Mouse (Mus musculus) midbrain, embryonic 10.5 days (tissue): ENCODE data around the gene Naa38. TPM values are rescaled to one million over a fixed set of nuclear protein-coding genes. Genes with fewer than 3 reads are reported as not detected.
"Not testable (repeated sequence)": the region's sequence is repeated elsewhere in the genome, so short reads cannot be mapped to it uniquely, and the experiment has no call there.

Experiments
- DNase-seq: peaks from one replicate; pipeline ENCODE4 v3.0.0-alpha.2; 2017; ENCODE audit warnings: low spot score
- H3K27ac ChIP-seq: fragments of 300-500 bp; sonication (generic); replicated peaks from 2 replicates; pipeline ENCODE4 v1.5.1; 2016; ENCODE audit warnings: mild to moderate bottlenecking
- H3K27me3 ChIP-seq: fragments of 300-500 bp; sonication (generic); 2 replicates; pipeline ENCODE4 v1.6.1; 2016; ENCODE audit warnings: low read depth, mild to moderate bottlenecking; ENCODE audit not compliant: poor library complexity, severe bottlenecking
- H3K36me3 ChIP-seq: fragments of 300-500 bp; sonication (generic); 2 replicates; pipeline ENCODE4 v1.6.1; 2016; ENCODE audit warnings: mild to moderate bottlenecking, moderate library complexity
- H3K4me1 ChIP-seq: fragments of 300-500 bp; sonication (generic); 2 replicates; pipeline ENCODE4 v1.6.1; 2016
- H3K4me3 ChIP-seq: fragments of 300-500 bp; sonication (generic); 2 replicates; pipeline ENCODE4 v1.5.1; 2016; ENCODE audit warnings: mild to moderate bottlenecking, moderate library complexity
- H3K9me3 ChIP-seq: fragments of 300-500 bp; sonication (generic); replicated peaks from 2 replicates; pipeline ENCODE4 v1.6.1; 2016; ENCODE audit warnings: mild to moderate bottlenecking
- WGBS: fragments of 180-500 bp; shearing (Covaris S2); methylation state at CpG from one replicate; pipeline ENCODE4 v1.1.7; 2016; 5-methylcytosine and 5-hydroxymethylcytosine counted together
- polyA plus RNA-seq: library from polyadenylated mRNA; unstranded; fragments of >200 nt; fragmentation: Nextera tagmentation; extraction: Ambion mirVana; gene quantifications from 2 replicates; pipeline ENCODE4 v1.2.1, GENCODE M21; 2016

Gene Naa38
- polyA plus RNA-seq, 1 experiment from 2014 or later = 146 TPM

DNA sequence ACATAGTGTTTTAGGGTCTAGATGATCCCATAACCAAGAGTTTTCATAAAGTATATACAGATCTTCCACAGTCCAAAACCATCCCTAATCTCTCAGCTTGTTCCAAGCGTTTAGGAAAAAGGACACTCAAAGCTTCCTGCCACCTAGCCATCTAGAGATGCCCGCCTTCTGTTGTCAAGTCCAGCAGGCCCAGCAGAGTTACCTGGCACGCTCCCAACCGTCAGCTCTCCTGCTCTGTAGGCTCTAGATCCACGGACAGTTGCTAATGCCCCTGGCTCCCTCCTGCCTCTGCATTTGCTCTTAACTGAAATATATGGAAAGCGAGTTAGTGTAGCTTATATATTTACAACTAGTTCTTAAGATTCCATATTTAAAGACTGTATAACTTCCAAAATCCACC is 13.9 kb upstream of the Naa38 start:
- no peaks in the 10 kb centered on the region for H3K4me1 ChIP-seq
- H3K27me3 ChIP-seq = no peaks in the 10 kb centered on the region
- peaks cover 21% of the 10 kb centered on the region for H3K36me3 ChIP-seq
- 81% methylated on average over 6 of the region's 6 CpGs for WGBS
- no peak overlapping the region for H3K27ac ChIP-seq
- H3K4me3 ChIP-seq = no peak overlapping the region
- no peaks in the 10 kb centered on the region for H3K9me3 ChIP-seq
- no peak for DNase-seq

GRCm38 (mm10) chr11:69382478-69383105 is 12.7 kb upstream of the Naa38 start:
- H3K4me1 ChIP-seq = no peaks in the 10 kb centered on the region
- H3K9me3 ChIP-seq = no peaks in the 10 kb centered on the region
- no peaks in the 10 kb centered on the region for H3K27me3 ChIP-seq
- no peak overlapping the region for H3K27ac ChIP-seq
- DNase-seq = no peak
- no peak overlapping the region for H3K4me3 ChIP-seq
- WGBS = 78% methylated on average over 10 of the region's 10 CpGs
- H3K36me3 ChIP-seq = peaks cover 14% of the 10 kb centered on the region

DNA sequence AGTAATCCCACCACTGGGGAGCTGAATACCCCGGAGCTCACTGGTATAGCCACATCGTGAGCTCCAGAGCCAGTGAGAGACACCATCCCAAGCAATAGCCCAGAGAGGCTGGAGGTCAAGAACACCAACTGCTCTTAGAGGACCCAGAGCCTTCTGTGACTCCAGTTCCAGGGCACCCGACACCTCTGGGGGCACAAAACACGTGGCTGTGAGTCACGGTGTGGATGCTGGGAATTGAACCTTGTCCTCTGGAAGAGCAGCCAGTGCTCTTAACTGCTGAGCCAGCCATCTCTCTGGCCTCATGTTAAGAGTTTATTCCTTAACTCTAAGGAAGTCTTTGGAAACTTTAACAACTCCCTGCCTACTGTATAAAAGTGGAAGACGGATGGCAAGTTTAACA is 10.3 kb upstream of the Naa38 start:
- Histone ChIP-seq H3K36me3 (no peaks in the 10 kb centered on the region), H3K27ac (no peak overlapping the region), H3K4me3 (no peak overlapping the region), H3K4me1 (peaks cover 5% of the 10 kb centered on the region), H3K27me3 (no peaks in the 10 kb centered on the region), H3K9me3 (no peaks in the 10 kb centered on the region)
- no peak for DNase-seq
- 91% methylated on average over 6 of the region's 6 CpGs for WGBS

- H3K27ac ChIP-seq = no peak overlapping the region
- no peak for DNase-seq
- no peaks in the 10 kb centered on the region for H3K27me3 ChIP-seq
- H3K4me3 ChIP-seq = no peak overlapping the region
- no peaks in the 10 kb centered on the region for H3K9me3 ChIP-seq
- WGBS = 87% methylated on average over 7 of the region's 7 CpGs
- 0 out of 2 replicates have a peak, but pooled peaks cover 4% of the 10 kb centered on the region for H3K36me3 ChIP-seq
- H3K4me1 ChIP-seq = peaks cover 8% of the 10 kb centered on the region
Observed at GRCm38 (mm10) chr11:69386758-69387157, 8.5 kb upstream of the Naa38 start.

DNA sequence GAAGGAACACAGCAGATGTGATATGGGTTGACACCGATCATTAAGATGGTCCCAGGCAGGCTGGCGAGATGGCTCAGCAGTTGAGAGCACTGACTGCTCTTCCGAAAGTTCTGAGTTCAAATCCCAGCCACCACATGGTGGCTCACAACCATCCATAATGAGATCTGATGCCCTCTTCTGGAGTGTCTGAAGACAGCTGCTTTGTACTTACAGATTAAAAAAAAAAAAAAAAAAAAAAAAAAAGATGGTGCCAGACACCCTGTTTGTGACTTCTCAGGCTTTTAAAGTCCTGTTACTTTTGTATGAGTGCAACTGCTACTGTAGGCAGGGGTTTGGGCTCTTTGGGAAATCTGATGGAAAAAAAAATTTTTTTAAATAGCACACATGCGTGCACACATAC is 6.6 kb upstream of the Naa38 start:
- Histone ChIP-seq H3K27me3 (no peaks in the 10 kb centered on the region), H3K4me1 (peaks cover 8% of the 10 kb centered on the region), H3K4me3 (no peak overlapping the region), H3K9me3 (no peaks in the 10 kb centered on the region), H3K36me3 (peaks cover 10% of the 10 kb centered on the region), H3K27ac (no peak overlapping the region)
- no peak for DNase-seq
- 95% methylated on average over 4 of the region's 4 CpGs for WGBS

GRCm38 (mm10) chr11:69389531-69390399 is 5.5 kb upstream of the Naa38 start:
- peaks cover 15% of the 10 kb centered on the region for H3K4me1 ChIP-seq
- H3K9me3 ChIP-seq = no peaks in the 10 kb centered on the region
- H3K27me3 ChIP-seq = no peaks in the 10 kb centered on the region
- H3K4me3 ChIP-seq = no peak overlapping the region
- 74% methylated on average over 14 of the region's 14 CpGs for WGBS
- peak overlapping the region; percentile 17; the same call in 1 of the 2 replicates for H3K27ac ChIP-seq
- no peak for DNase-seq
- H3K36me3 ChIP-seq = peaks cover 10% of the 10 kb centered on the region

GRCm38 (mm10) chr11:69390400-69391034 is 4.8 kb upstream of the Naa38 start:
- Histone ChIP-seq H3K36me3 (peaks cover 10% of the 10 kb centered on the region), H3K9me3 (no peaks in the 10 kb centered on the region), H3K27me3 (no peaks in the 10 kb centered on the region), H3K27ac (no peak overlapping the region), H3K4me3 (no peak overlapping the region), H3K4me1 (peaks cover 15% of the 10 kb centered on the region)
- 52% methylated on average over 10 of the region's 10 CpGs for WGBS
- DNase-seq = peak; percentile 55

DNA sequence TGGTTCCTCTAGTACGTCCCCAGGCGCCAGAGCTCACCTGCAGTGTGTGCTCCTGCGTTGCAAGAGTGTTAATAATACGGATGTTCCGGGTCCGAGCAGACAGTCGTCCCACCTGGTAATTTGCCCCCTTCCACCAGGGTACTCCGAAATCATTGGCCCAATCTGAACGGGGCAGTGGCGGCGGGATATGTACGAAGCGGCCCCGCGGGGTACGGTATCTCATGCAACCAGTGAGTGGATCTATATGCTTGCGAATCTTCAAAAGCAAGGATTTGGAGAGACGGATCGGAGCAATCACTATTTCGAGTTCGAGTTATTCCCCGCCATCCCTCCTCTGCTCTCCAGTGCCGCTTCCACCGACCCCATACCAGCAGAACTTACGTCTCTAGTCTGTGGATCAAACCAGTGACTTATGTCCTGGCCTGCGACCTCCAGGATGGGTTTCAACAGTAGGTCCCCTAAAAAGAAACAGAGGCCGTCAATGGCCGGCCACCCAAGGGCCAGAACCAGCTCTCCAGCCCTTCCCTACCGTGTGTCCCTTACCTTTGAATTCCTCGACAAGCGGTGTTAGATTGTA is 608 bp upstream of the Naa38 start:
- WGBS = 2% methylated on average over 31 of the region's 31 CpGs
- Histone ChIP-seq H3K4me3 (peak overlapping the region; percentile 63), H3K4me1 (peaks cover 51% of the 10 kb centered on the region), H3K36me3 (peaks cover 16% of the 10 kb centered on the region), H3K27ac (peak overlapping the region; percentile 99)
- DNase-seq = peak; percentile 44
- not testable (repeated sequence) for H3K27me3 ChIP-seq, H3K9me3 ChIP-seq

DNA sequence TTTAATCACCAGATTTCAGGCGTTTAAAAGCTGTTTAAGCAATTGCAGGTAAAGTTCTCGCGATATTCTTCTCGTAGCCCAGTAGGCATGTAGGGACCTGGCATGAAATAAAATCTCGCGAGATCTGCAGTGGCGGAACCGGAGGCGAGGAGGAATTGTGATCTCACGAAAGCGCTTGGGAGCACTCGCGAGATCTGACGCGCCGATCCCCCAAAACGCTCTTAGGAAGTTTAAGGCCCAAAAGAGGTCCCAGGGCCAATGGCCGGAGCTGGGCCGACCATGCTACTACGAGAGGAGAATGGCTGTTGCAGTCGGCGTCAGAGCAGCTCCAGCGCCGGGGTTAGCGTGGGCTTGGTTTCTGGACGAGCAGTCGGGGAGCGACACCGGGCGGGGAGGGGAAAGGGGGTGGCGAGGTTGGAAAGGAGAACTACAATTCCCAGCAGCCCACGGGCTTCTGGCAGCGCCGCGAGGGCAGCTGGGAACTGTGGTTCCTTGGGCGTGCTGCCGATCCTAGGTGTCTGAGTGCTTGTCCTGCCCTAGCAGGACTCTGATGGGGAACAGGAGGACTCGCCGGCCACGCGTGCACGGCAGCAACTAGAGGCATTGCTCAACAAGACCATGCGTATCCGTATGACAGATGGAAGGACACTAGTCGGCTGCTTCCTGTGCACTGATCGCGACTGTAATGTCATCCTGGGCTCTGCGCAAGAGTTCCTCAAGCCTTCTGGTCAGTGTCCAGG is 517 bp downstream of the Naa38 start:
- H3K27ac ChIP-seq = peak overlapping the region; percentile 99
- peaks cover 27% of the 10 kb centered on the region for H3K36me3 ChIP-seq
- DNase-seq = peak; percentile 97
- WGBS = under 1% methylated on average over 48 of the region's 48 CpGs
- peaks cover 54% of the 10 kb centered on the region for H3K4me1 ChIP-seq
- H3K9me3 ChIP-seq = no peaks in the 10 kb centered on the region
- H3K4me3 ChIP-seq = peak overlapping the region; percentile 63
- peaks cover 20% of the 10 kb centered on the region for H3K27me3 ChIP-seq

DNA sequence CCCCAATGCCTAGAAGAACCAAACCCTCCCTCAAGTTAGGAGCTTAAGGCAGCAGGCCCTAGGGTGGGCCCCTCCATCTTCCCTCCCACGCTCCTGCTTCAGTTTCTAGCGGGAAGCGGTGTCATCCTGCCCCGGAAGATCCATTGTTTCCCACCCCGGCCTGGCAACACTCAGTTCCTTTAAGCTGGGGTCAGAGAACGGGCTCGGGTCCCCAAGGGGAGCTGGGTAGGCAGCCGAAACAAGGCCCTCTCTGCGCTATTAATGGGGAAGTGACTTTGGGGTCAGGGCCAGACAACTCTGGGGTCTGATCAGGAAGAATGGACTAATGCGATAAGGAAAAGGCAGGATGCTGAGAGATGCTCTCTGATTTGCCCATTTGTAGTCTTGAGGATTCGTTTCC is 1.5 kb downstream of the Naa38 start:
- peak; percentile 55 for DNase-seq
- peaks cover 32% of the 10 kb centered on the region for H3K36me3 ChIP-seq
- no peaks in the 10 kb centered on the region for H3K9me3 ChIP-seq
- H3K4me3 ChIP-seq = peak overlapping the region; percentile 63
- peak overlapping the region; percentile 99 for H3K27ac ChIP-seq
- H3K4me1 ChIP-seq = peaks cover 64% of the 10 kb centered on the region
- H3K27me3 ChIP-seq = peaks cover 28% of the 10 kb centered on the region
- WGBS = 22% methylated on average over 11 of the region's 11 CpGs

DNA sequence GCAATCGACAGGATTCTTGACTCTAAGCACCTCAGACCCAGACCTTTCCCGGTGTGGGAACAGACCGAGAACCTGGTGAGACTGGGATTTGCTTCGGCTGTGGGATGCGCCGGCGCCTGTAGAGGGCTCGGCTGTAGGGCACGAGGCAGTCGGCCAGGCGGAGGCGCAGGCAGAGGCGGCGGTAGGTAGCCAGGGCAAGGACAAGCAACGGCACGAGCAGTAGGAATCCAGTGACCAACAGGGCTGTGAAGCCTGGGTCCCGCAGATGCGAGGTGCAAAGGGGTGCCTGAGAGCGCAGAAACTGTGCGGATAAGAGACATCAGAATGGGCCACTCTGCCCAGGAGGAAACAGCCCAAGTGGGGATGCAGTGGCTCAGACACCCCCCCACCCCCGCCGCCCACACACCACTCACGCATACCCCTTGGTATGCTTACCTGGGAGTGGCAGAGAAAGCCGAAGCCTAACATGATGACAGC is 2.3 kb downstream of the Naa38 start:
- Histone ChIP-seq H3K4me3 (peak overlapping the region; percentile 63), H3K36me3 (peaks cover 36% of the 10 kb centered on the region), H3K27ac (peak overlapping the region; percentile 79), H3K4me1 (peaks cover 66% of the 10 kb centered on the region), H3K27me3 (peaks cover 28% of the 10 kb centered on the region), H3K9me3 (no peaks in the 10 kb centered on the region)
- WGBS = 2% methylated on average over 24 of the region's 24 CpGs
- peak; percentile 63 for DNase-seq

GRCm38 (mm10) chr11:69398059-69398458 is 2.8 kb downstream of the Naa38 start, which contains the start of gene Tmem88:
Gene Tmem88 (minus strand): TSS chr11:69398234.
- peak within 1 kb of the TSS; percentile 63 for H3K4me3 ChIP-seq
- H3K9me3 ChIP-seq = no peaks in the 10 kb centered on the region
- DNase-seq = peak; percentile 70
- peak within 1 kb of the TSS; percentile 79 for H3K27ac ChIP-seq
- peaks cover 40% of the 10 kb centered on the region for H3K36me3 ChIP-seq
- peaks cover 66% of the 10 kb centered on the region for H3K4me1 ChIP-seq
- 2% methylated on average over 15 of the region's 16 CpGs for WGBS
- peaks cover 28% of the 10 kb centered on the region for H3K27me3 ChIP-seq
